In the genomic region with DNA sequence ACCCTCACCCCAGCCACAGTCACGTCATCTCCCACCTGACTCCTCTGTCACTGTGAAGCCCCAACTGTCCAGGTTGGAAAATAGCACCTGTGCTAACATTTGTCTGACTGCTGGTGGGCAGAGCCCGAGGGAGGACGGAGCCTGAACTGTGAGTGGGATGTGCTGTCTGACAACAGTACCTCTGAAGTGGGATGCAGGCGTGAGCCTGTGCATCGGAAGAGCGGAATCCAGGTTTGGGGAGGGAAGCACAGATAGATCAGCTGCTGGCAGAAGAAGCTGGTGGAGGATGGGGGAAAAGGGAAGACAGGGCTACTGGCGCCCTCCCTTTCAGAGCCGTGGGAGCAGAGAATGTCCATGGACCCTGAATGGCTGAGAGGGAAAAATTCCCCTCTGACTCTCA, we compare ENCODE assay signal across 33 mouse cellular contexts. TPM values are rescaled to one million over a fixed set of nuclear protein-coding genes. Genes with fewer than 3 reads are reported as not detected.
DNase-seq lines count a peak whose midpoint lies in the region; ATAC-seq and TF ChIP-seq lines count a peak whose summit lies in the region.
"Had no signal": no experiment of that assay in that cellular context is flagged by ENCODE, and none has a peak within 500 bp of the region (broad histone marks: within the 10 kb centered on the region; RNA-seq: fewer than 3 reads in every experiment).

No protein-coding gene starts in this region.

- no peak overlapping the region for H3K4me3 ChIP-seq in hindbrain, embryonic 10.5 days
- H3K4me3 ChIP-seq in hindbrain, postnatal 0 days (ENCODE audit: low read length) = no peak overlapping the region
- H3K4me3 ChIP-seq: forebrain, embryonic 12.5 days; heart, embryonic 15.5 days; limb, embryonic 15.5 days; lung, embryonic 15.5 days; megakaryocyte, embryonic 14.5 days had no signal

- peaks cover 5% of the 10 kb centered on the region; the same call in 1 of the 2 replicates for H3K36me3 ChIP-seq in hindbrain, embryonic 10.5 days
- H3K36me3 ChIP-seq in hindbrain, postnatal 0 days (ENCODE audit: insufficient read depth, low read length) = no peaks in the 10 kb centered on the region
- H3K36me3 ChIP-seq: forebrain, embryonic 12.5 days; heart, embryonic 15.5 days; limb, embryonic 15.5 days; lung, embryonic 15.5 days had no signal

- peak overlapping the region; percentile 25 for H3K27ac ChIP-seq in hindbrain, embryonic 10.5 days
- no peak overlapping the region for H3K27ac ChIP-seq in hindbrain, postnatal 0 days
- H3K27ac ChIP-seq: forebrain, embryonic 12.5 days; heart, embryonic 15.5 days; limb, embryonic 15.5 days; liver, embryonic 14.5 days; lung, embryonic 15.5 days had no signal

- WGBS in hindbrain, embryonic 10.5 days = 82% methylated on average over 8 of the region's 8 CpGs
- 70% methylated on average over 8 of the region's 8 CpGs for WGBS in hindbrain, postnatal 0 days

- no peak for ATAC-seq in hindbrain, postnatal 0 days
- ATAC-seq: inflammation-experienced regulatory T-cells, adult 6 months had no signal

- peaks cover 7% of the 10 kb centered on the region; the same call in 1 of the 2 replicates for H3K9me3 ChIP-seq in hindbrain, embryonic 10.5 days
- no peaks in the 10 kb centered on the region for H3K9me3 ChIP-seq in hindbrain, postnatal 0 days (ENCODE audit: low read length)
- H3K9me3 ChIP-seq: forebrain, embryonic 12.5 days; heart, embryonic 15.5 days; limb, embryonic 15.5 days; lung, embryonic 15.5 days had no signal

- H3K27me3 ChIP-seq in hindbrain, embryonic 10.5 days (ENCODE audit: insufficient read depth, poor library complexity, severe bottlenecking) = 0 out of 2 replicates have a peak, but pooled peaks cover 10% of the 10 kb centered on the region
- 0 out of 2 replicates have a peak, but pooled peaks cover 7% of the 10 kb centered on the region for H3K27me3 ChIP-seq in hindbrain, postnatal 0 days (ENCODE audit: insufficient read depth, low read length)
- H3K27me3 ChIP-seq: heart, embryonic 15.5 days; limb, embryonic 15.5 days; lung, embryonic 15.5 days had no signal

- no peak overlapping the region for H3K4me2 ChIP-seq in hindbrain, postnatal 0 days (ENCODE audit: low read depth, low read length)
- H3K4me2 ChIP-seq: forebrain, embryonic 12.5 days; heart, embryonic 15.5 days; limb, embryonic 15.5 days; lung, embryonic 15.5 days had no signal

- DNase-seq in hindbrain, embryonic 10.5 days (ENCODE audit: low spot score) = no peak
- no peak for DNase-seq in hindbrain, postnatal 0 days (ENCODE audit: low spot score)
- DNase-seq in left cerebral cortex, postnatal 36 days (ENCODE audit: low spot score in 2 of 2) = peak; percentile 25 to 65
- no peak for DNase-seq in left cerebral cortex, postnatal 4 days
- peak; percentile 59 to 64 for DNase-seq in right cerebral cortex, adult 2 months (ENCODE audit: low spot score in 2 of 2)
- DNase-seq in right cerebral cortex, postnatal 10 days (ENCODE audit: low spot score in 2 of 2) = no peak
- peak; percentile 40 to 53 for DNase-seq in right cerebral cortex, postnatal 36 days (ENCODE audit: low spot score in 2 of 2)
- DNase-seq in thymus, postnatal 10 days (ENCODE audit: low spot score in 2 of 2) = no peak
- DNase-seq: adrenal gland, adult 2 months; B cell, adult 2 months; cerebellum, adult 11-12 months; cerebellum, postnatal 10 days; heart, postnatal 36 days; kidney, adult 18-20 months; lung, postnatal 36 days; spleen, adult 18-20 months; thymus, postnatal 14 days had no signal

- peaks cover 56% of the 10 kb centered on the region for H3K4me1 ChIP-seq in hindbrain, embryonic 10.5 days (replicated peaks)
- no peaks in the 10 kb centered on the region for H3K4me1 ChIP-seq in hindbrain, postnatal 0 days (ENCODE audit: insufficient read depth, low read length)

- no peak for TF ChIP-seq CTCF in hindbrain, postnatal 0 days (IDR thresholded peaks at IDR 0.05; ENCODE audit: low read depth)

- intact Hi-C loops in left cerebral cortex, postnatal 36 days (cut with DNase I) = no loop called here
- intact Hi-C loops in left cerebral cortex, postnatal 4 days (cut with DNase I) = loop anchor here (10.0 kb wide), 2 partner anchors 78 to 182 kb away; partner anchors contain the start of gene Tnrc6c

- no peak overlapping the region for H3K9ac ChIP-seq in hindbrain, postnatal 0 days (replicated peaks; ENCODE audit: low read length)
- H3K9ac ChIP-seq: forebrain, embryonic 12.5 days; heart, embryonic 15.5 days; limb, embryonic 15.5 days; liver, embryonic 14.5 days; lung, embryonic 15.5 days had no signal

RNA-seq across cellular contexts. Expression of gene Gm11733, which starts 11.3 kb away (rescaled TPM):
- polyA plus RNA-seq in hindbrain, embryonic 10.5 days (2016; fragmentation: Nextera tagmentation; extraction: Ambion mirVana) = not detected in 2 replicates
- 0.10 TPM in 1 of 2 replicates, not detected in the other for total RNA-seq in hindbrain, postnatal 0 days (2014; rRNA removed)
- 0.13 TPM in 1 of 2 replicates, not detected in the other for polyA plus RNA-seq in hindbrain, postnatal 0 days (2015; fragmentation: Nextera tagmentation; extraction: Ambion mirVana)
- under 1 TPM in 1 of 2 experiments, not detected in 1; 0.22 TPM for total RNA-seq in left cerebral cortex, postnatal 36 days (2021)
- total RNA-seq in left cerebral cortex, postnatal 4 days (2021) = not detected
- total RNA-seq: adrenal gland, adult 2 months; adrenal gland, postnatal 4 days; gastrocnemius, postnatal 4 days; heart, postnatal 36 days; layer of hippocampus, postnatal 10 days; MEL; monocyte, adult 5-6 weeks had no signal
- polyA plus RNA-seq: adrenal gland, adult 2 months; heart, embryonic 15.5 days; inflammation-experienced regulatory T-cells, adult 6 months; kidney, embryonic 16.5 days; large intestine, adult 2 months; liver, embryonic 14.5 days; neural tube, embryonic 11.5 days; testis, adult 2 months had no signal

Comparison
In these comparisons a context has a peak if more than half of its experiments do, and no peak if none do; other contexts are left out.
1. DNase-seq: peak in left cerebral cortex, postnatal 36 days (2 of 2), right cerebral cortex, adult 2 months (2 of 2) and right cerebral cortex, postnatal 36 days (2 of 2); none in hindbrain, embryonic 10.5 days (single experiment), hindbrain, postnatal 0 days (single experiment), left cerebral cortex, postnatal 4 days (single experiment), right cerebral cortex, postnatal 10 days (0 of 2) and thymus, postnatal 10 days (0 of 2).